Mouse (Mus musculus) fibroblast of lung, adult 2 months (primary cell): ENCODE results near the gene Il16.

Source experiments
- DNase-seq: peaks from one replicate; pipeline ENCODE4 v3.0.0-alpha.2; 2011; ENCODE audit warnings: low read depth

The Il16 gene

GRCm38 (mm10) chr7:83678506-83678905, 67.0 kb downstream of the Il16 start:
- DNase-seq: no peak

GRCm38 (mm10) chr7:83677296-83677695, 68.2 kb downstream of the Il16 start:
- DNase-seq: no peak

- no peak for DNase-seq
Measured at GRCm38 (mm10) chr7:83675545-83676254, 69.8 kb downstream of the Il16 start.

GRCm38 (mm10) chr7:83671573-83671972, 74.0 kb downstream of the Il16 start:
- DNase-seq: no peak

GRCm38 (mm10) chr7:83668724-83669123, 76.8 kb downstream of the Il16 start:
- DNase-seq: peak; percentile 21

GRCm38 (mm10) chr7:83667936-83668645, 77.4 kb downstream of the Il16 start:
- no peak for DNase-seq

GRCm38 (mm10) chr7:83666087-83666595, 79.4 kb downstream of the Il16 start:
- no peak for DNase-seq

- no peak for DNase-seq
Measured at GRCm38 (mm10) chr7:83662711-83663375, 82.7 kb downstream of the Il16 start.

- DNase-seq: no peak
Measured at GRCm38 (mm10) chr7:83661763-83662162, 83.8 kb downstream of the Il16 start.

- DNase-seq: no peak
Measured at GRCm38 (mm10) chr7:83661031-83661430, 84.5 kb downstream of the Il16 start.

GRCm38 (mm10) chr7:83660273-83660691, 85.2 kb downstream of the Il16 start:
- DNase-seq: no peak

- no peak for DNase-seq
Measured at GRCm38 (mm10) chr7:83659159-83660065, 86.1 kb downstream of the Il16 start.

GRCm38 (mm10) chr7:83658716-83659115, 86.8 kb downstream of the Il16 start:
- no peak for DNase-seq

- DNase-seq: no peak
Measured at GRCm38 (mm10) chr7:83654938-83655630, 90.4 kb downstream of the Il16 start.

GRCm38 (mm10) chr7:83654196-83654595, 91.3 kb downstream of the Il16 start:
- no peak for DNase-seq

- no peak for DNase-seq
Measured at GRCm38 (mm10) chr7:83653605-83654051, 91.9 kb downstream of the Il16 start.

GRCm38 (mm10) chr7:83652498-83652897, 93.0 kb downstream of the Il16 start:
- DNase-seq: no peak

- no peak for DNase-seq
Measured at GRCm38 (mm10) chr7:83650638-83651037, 94.9 kb downstream of the Il16 start.

GRCm38 (mm10) chr7:83648807-83649206, 96.7 kb downstream of the Il16 start:
- DNase-seq: no peak

GRCm38 (mm10) chr7:83645476-83645875, 100.0 kb downstream of the Il16 start:
- DNase-seq: no peak

- no peak for DNase-seq
Measured at GRCm38 (mm10) chr7:83644761-83645160, 100.8 kb downstream of the Il16 start.
